Mouse (Mus musculus) liver, adult 2 months (tissue): ENCODE data around the gene Zfp503.

ENCODE experiments used
- CTCF ChIP-seq: fragments of 200-500 bp; IDR thresholded peaks from 2 replicates; pipeline ENCODE4 v1.5.1; 2011; ENCODE audit warnings: low read depth, low read length, control low read depth
- POLR2A ChIP-seq: fragments of 200-500 bp; IDR thresholded peaks from 2 replicates; pipeline ENCODE4 v1.6.1; 2011; ENCODE audit warnings: low read length, control low read depth; ENCODE audit not compliant: insufficient read depth; ENCODE audit errors: extremely low read depth

- TF ChIP-seq CTCF (no peak), POLR2A (0 out of 2 replicates have a peak, but pooled peaks have one; percentile 35)
Observed at GRCm38 (mm10) chr14:21995031-21995754, 5.8 kb upstream of the Zfp503 start.
